Mouse (Mus musculus): ENCODE data around the gene Cltc.

DNA sequence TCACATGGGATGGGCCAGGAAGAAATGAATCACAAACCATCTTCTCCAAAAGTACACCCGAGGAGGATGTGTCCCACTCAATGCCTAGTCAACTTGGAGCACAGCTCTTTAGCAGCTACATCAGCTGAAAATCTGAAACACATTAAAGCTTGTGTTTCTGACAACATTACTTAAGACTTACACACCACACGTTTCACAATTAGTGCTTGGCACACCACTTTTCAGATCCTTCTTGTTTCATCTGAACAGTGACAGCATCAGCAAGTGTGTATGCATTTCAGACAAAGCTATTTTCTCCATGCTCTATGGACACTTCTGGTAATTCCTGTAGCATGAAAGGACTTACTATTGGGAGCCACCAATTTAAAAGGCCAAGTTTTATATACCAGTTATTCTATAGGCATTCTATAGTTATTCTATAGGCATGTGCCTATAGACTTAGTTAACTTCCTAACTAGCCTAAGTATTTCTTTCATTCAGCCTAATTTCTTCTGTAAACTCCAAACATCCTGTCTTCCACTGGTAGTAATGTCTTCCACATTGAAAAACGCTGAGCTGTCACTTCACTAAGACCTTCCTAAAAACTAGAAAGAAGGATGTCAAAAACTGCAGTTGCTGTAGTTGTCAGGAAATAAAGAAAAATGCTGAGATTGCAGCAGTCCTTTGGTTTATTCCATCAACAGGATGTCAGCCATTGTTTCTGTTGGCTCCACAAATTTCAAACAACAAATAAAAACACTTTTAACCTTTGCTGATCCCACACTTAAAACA lies 11.5 kb downstream of the Cltc start:
- TF ChIP-seq CTCF (IDR thresholded peaks at IDR 0.05; ENCODE audit: control insufficient read depth, insufficient read depth, low read length) = no peak
- TF ChIP-seq POLR2A (IDR thresholded peaks at IDR 0.05; ENCODE audit: borderline replicate concordance, control insufficient read depth, low read depth, low read length) = no peak
